Mouse (Mus musculus) liver, embryonic 15.5 days (tissue): ENCODE data around the gene Mnat1. TPM values are rescaled to one million over a fixed set of nuclear protein-coding genes. Genes with fewer than 3 reads are reported as not detected.

Source experiments
- ATAC-seq: fragments of 200-750 bp; cut with Nextera tagmentation; 2 replicates; pipeline ENCODE4 v1.8.0; 2017; ENCODE audit warnings: moderate number of reproducible peaks, mild to moderate bottlenecking, moderate library complexity; ENCODE audit not compliant: insufficient read depth
- H3K27ac ChIP-seq: fragments of 300-500 bp; sonication (generic); replicated peaks from 2 replicates; pipeline ENCODE4 v1.5.1; 2015; ENCODE audit warnings: mild to moderate bottlenecking, inconsistent platforms
- H3K27me3 ChIP-seq: fragments of 300-500 bp; sonication (generic); 2 replicates; pipeline ENCODE4 v1.6.1; 2015; ENCODE audit warnings: mild to moderate bottlenecking, inconsistent platforms
- H3K36me3 ChIP-seq: fragments of 300-500 bp; sonication (generic); replicated peaks from 2 replicates; pipeline ENCODE4 v1.6.1; 2015; ENCODE audit warnings: moderate library complexity, mild to moderate bottlenecking, inconsistent platforms
- H3K4me1 ChIP-seq: fragments of 300-500 bp; sonication (generic); replicated peaks from 2 replicates; pipeline ENCODE4 v1.6.1; 2015; ENCODE audit warnings: inconsistent platforms
- H3K4me2 ChIP-seq: fragments of 300-500 bp; sonication (generic); 2 replicates; pipeline ENCODE4 v1.6.1; 2015; ENCODE audit warnings: moderate library complexity, mild to moderate bottlenecking, inconsistent platforms
- H3K4me3 ChIP-seq: fragments of 300-500 bp; sonication (generic); replicated peaks from 2 replicates; pipeline ENCODE4 v1.5.1; 2015; ENCODE audit warnings: mild to moderate bottlenecking, inconsistent platforms
- H3K9ac ChIP-seq: fragments of 300-500 bp; sonication (generic); 2 replicates; pipeline ENCODE4 v1.6.1; 2015; ENCODE audit warnings: moderate library complexity, mild to moderate bottlenecking, inconsistent platforms
- H3K9me3 ChIP-seq: fragments of 300-500 bp; sonication (generic); replicated peaks from 2 replicates; pipeline ENCODE4 v1.6.1; 2016; ENCODE audit warnings: inconsistent platforms
- WGBS: fragments of 180-500 bp; shearing (Covaris S2); methylation state at CpG from one replicate; pipeline ENCODE4 v1.1.7; 2015; ENCODE audit warnings: mixed read lengths; ENCODE audit not compliant: insufficient replicate concordance; 5-methylcytosine and 5-hydroxymethylcytosine counted together
- polyA plus RNA-seq: library from polyadenylated mRNA; unstranded; fragments of >200 nt; fragmentation: Nextera tagmentation; extraction: Ambion mirVana; gene quantifications from 2 replicates; pipeline ENCODE4 v1.2.1, GENCODE M21; 2015

Mnat1 gene
- polyA plus RNA-seq, 1 experiment from 2014 or later, result 8.0 TPM

- Histone ChIP-seq H3K27ac (no peak overlapping the region), H3K9ac (no peak overlapping the region)
- WGBS, result 73% methylated on average over 2 of the region's 2 CpGs
These were observed 109.1 kb downstream of the Mnat1 start for GRCm38 (mm10) chr12:73232586-73232985.

GRCm38 (mm10) chr12:73241960-73242359 lies 118.4 kb downstream of the Mnat1 start:
- no peaks in the 10 kb centered on the region for H3K27me3 ChIP-seq
- H3K9ac ChIP-seq, result no peak overlapping the region
- no peak for ATAC-seq
- H3K4me1 ChIP-seq, result no peaks in the 10 kb centered on the region
- H3K4me3 ChIP-seq, result no peak overlapping the region
- 73% methylated on average over 10 of the region's 10 CpGs for WGBS
- no peak overlapping the region for H3K27ac ChIP-seq
- no peaks in the 10 kb centered on the region for H3K9me3 ChIP-seq
- no peaks in the 10 kb centered on the region for H3K36me3 ChIP-seq
- no peak overlapping the region for H3K4me2 ChIP-seq

More at GRCm38 (mm10) chr12:73232586-73232985, 109.1 kb downstream of the Mnat1 start:
- ATAC-seq, result no peak
- H3K4me1 ChIP-seq, result no peaks in the 10 kb centered on the region
- H3K9me3 ChIP-seq, result no peaks in the 10 kb centered on the region
- H3K27me3 ChIP-seq, result no peaks in the 10 kb centered on the region
- no peak overlapping the region for H3K4me2 ChIP-seq
- no peaks in the 10 kb centered on the region for H3K36me3 ChIP-seq
- H3K4me3 ChIP-seq, result no peak overlapping the region

DNA sequence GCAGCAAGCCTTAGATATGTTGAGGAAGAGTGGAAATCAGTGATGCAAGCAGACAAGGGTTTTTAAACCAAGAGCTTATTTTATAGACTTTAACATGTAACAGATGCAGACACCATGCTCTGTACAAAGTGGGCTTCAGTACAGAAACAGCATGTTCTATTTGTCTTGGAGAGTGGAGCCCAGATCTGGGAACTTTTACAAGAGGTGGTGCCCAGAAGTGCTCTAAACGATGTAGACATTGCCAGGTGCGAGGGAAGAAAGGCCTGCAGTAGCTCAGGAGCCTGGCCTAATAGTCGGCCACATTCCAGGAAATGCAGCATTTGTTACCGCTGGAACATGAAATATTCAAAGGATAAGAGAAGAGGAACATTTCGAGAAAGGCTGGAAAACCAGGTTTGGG lies 122.2 kb downstream of the Mnat1 start:
- Histone ChIP-seq H3K36me3 (no peaks in the 10 kb centered on the region), H3K9me3 (no peaks in the 10 kb centered on the region), H3K27ac (no peak overlapping the region), H3K4me1 (no peaks in the 10 kb centered on the region), H3K9ac (no peak overlapping the region), H3K27me3 (no peaks in the 10 kb centered on the region), H3K4me3 (no peak overlapping the region), H3K4me2 (no peak overlapping the region)
- no peak for ATAC-seq
- 74% methylated on average over 5 of the region's 5 CpGs for WGBS

GRCm38 (mm10) chr12:73255006-73255405 lies 131.5 kb downstream of the Mnat1 start:
- Histone ChIP-seq H3K9me3 (no peaks in the 10 kb centered on the region), H3K27ac (no peak overlapping the region), H3K36me3 (no peaks in the 10 kb centered on the region), H3K4me1 (no peaks in the 10 kb centered on the region), H3K9ac (no peak overlapping the region), H3K27me3 (no peaks in the 10 kb centered on the region), H3K4me3 (no peak overlapping the region), H3K4me2 (no peak overlapping the region)
- 52% methylated on average over 2 of the region's 2 CpGs for WGBS
- no peak for ATAC-seq

DNA sequence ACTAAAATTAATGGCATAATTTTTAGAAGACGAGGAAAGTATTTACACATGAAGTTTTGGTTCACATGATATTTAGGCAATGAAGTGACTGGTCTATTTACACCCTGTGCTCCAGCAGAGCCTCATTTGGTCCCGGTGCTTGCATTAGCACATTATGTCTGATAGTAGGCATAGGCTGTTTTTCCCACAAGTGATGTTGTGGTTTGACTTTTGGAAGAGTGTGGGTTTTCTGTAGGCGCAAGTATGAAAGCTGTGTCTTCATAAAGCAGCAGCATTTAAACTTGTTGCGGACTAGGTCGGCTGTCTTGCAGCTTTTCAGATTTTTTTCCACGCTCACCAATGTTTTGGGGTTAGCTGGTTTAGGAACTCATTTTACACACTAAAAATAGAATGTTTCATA lies 135.8 kb downstream of the Mnat1 start:
- 72% methylated on average over 6 of the region's 6 CpGs for WGBS

DNA sequence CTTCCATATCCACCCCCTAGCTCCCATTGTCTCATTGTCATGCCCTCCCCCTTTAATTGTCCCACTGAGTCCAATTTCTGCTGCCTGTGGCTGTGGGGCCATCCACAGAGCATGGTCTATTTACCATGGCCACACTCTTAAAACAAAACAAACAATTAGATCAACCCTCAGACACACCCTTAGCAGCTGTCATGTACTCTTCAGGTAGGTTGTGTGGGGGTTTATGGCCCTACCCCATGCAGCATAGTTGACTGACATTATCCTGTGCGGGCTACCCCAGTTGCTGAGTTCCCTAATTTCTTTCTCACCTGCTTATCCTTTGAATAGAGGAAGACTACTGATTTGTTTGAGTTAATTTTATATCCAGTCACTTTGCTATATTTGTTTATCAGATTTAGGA lies 136.8 kb downstream of the Mnat1 start:
- ATAC-seq, result no peak
- no peaks in the 10 kb centered on the region for H3K4me1 ChIP-seq
- WGBS, result 74% methylated on average over 1 of the region's 1 CpGs
- no peaks in the 10 kb centered on the region for H3K36me3 ChIP-seq
- no peak overlapping the region for H3K27ac ChIP-seq
- no peaks in the 10 kb centered on the region for H3K9me3 ChIP-seq
- H3K4me3 ChIP-seq, result no peak overlapping the region
- H3K9ac ChIP-seq, result no peak overlapping the region
- no peaks in the 10 kb centered on the region for H3K27me3 ChIP-seq
- no peak overlapping the region for H3K4me2 ChIP-seq

More for the DNA sequence above, 135.8 kb downstream of the Mnat1 start:
- Histone ChIP-seq H3K4me3 (no peak overlapping the region), H3K9ac (no peak overlapping the region), H3K9me3 (no peaks in the 10 kb centered on the region), H3K4me1 (no peaks in the 10 kb centered on the region), H3K27me3 (no peaks in the 10 kb centered on the region), H3K36me3 (no peaks in the 10 kb centered on the region), H3K27ac (no peak overlapping the region), H3K4me2 (no peak overlapping the region)
- ATAC-seq, result no peak

DNA sequence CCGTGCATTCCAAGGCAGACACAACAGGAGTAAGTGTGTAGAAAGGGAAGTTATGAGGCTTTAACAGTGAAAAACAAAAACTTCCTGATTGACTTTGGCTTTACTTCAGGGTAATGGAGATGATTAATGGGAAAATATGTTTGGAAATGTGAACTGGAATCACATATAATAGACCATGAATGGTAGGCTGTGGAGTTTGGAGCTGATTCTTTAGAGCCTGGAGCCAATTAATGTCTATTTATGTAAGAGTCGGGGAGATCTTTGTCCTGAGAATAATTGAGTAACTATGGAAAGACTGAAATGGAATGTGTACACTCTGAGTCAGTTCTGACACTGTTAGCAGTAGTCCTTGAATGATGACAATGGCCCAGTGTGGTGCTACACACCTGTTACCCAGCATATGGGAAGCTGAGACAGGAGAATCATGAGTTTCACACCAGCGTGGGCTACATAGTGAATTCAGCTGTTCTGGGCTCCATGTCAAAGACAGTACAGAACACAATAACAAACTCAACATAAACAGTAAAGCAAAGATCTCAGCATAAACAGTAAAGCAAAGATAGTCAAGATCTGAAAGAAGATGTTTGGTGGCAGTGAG lies 142.0 kb downstream of the Mnat1 start:
- 64% methylated on average over 3 of the region's 3 CpGs for WGBS
- H3K36me3 ChIP-seq, result no peaks in the 10 kb centered on the region
- ATAC-seq, result no peak
- H3K9me3 ChIP-seq, result no peaks in the 10 kb centered on the region
- no peak overlapping the region for H3K4me2 ChIP-seq
- H3K4me3 ChIP-seq, result no peak overlapping the region
- H3K9ac ChIP-seq, result no peak overlapping the region
- H3K4me1 ChIP-seq, result no peaks in the 10 kb centered on the region
- H3K27ac ChIP-seq, result no peak overlapping the region
- no peaks in the 10 kb centered on the region for H3K27me3 ChIP-seq

DNA sequence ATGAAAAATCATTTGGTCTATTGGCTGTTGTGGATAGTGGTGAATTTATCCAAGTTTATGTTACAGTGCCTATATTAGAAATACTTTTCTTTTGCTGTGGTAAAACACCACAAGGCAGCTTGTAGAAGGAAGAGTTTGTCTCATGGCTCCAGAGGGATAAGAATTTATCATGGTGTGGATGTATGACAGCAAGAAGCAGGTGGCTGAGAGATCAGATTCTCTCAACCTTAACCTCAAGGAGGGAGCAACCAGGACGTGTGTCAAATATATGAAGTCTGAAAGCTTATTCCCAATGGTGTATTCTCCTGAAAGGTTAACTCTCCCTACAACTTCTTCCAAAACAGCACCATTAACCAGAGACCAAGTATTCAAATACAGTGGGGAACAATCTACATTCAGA lies 143.1 kb downstream of the Mnat1 start:
- Histone ChIP-seq H3K27me3 (no peaks in the 10 kb centered on the region), H3K4me3 (no peak overlapping the region), H3K9ac (no peak overlapping the region), H3K27ac (no peak overlapping the region), H3K4me2 (no peak overlapping the region), H3K9me3 (no peaks in the 10 kb centered on the region), H3K4me1 (no peaks in the 10 kb centered on the region), H3K36me3 (no peaks in the 10 kb centered on the region)
- ATAC-seq, result no peak
- WGBS, result 51% methylated on average over 1 of the region's 1 CpGs

- Histone ChIP-seq H3K9ac (no peak overlapping the region), H3K4me2 (no peak overlapping the region), H3K36me3 (no peaks in the 10 kb centered on the region), H3K9me3 (no peaks in the 10 kb centered on the region), H3K27me3 (no peaks in the 10 kb centered on the region), H3K4me1 (no peaks in the 10 kb centered on the region), H3K4me3 (no peak overlapping the region), H3K27ac (no peak overlapping the region)
- ATAC-seq, result no peak
- 76% methylated on average over 1 of the region's 1 CpGs for WGBS
These were observed 145.0 kb downstream of the Mnat1 start for GRCm38 (mm10) chr12:73268497-73268896.

- H3K4me1 ChIP-seq, result no peaks in the 10 kb centered on the region
- H3K9ac ChIP-seq, result no peak overlapping the region
- ATAC-seq, result no peak
- H3K4me3 ChIP-seq, result no peak overlapping the region
- no peak overlapping the region for H3K4me2 ChIP-seq
- no peaks in the 10 kb centered on the region for H3K36me3 ChIP-seq
- H3K27me3 ChIP-seq, result no peaks in the 10 kb centered on the region
- 82% methylated on average over 3 of the region's 3 CpGs for WGBS
- H3K9me3 ChIP-seq, result no peaks in the 10 kb centered on the region
- no peak overlapping the region for H3K27ac ChIP-seq
These were observed 146.0 kb downstream of the Mnat1 start for GRCm38 (mm10) chr12:73269531-73269930.

DNA sequence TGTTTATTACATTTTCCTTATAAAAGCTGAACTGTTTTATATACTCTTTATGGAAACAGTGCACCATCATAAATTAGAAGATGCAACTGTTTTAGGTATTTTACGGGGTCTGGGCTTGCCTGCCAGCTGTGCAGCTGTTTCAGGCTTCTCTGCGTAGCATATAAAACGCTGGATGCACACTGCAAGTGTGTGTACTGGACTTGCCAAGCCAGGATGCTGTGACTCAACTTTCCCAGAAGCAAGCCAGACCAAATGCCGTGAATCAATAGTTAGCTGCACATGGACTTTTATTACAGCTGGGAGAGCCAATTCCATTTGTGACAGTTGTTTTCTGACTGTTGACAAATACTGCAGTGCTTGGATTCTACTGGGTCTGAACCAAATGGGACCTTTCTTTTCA lies 146.4 kb downstream of the Mnat1 start:
- H3K9ac ChIP-seq, result no peak overlapping the region
- H3K4me3 ChIP-seq, result no peak overlapping the region
- no peaks in the 10 kb centered on the region for H3K4me1 ChIP-seq
- no peaks in the 10 kb centered on the region for H3K36me3 ChIP-seq
- no peaks in the 10 kb centered on the region for H3K27me3 ChIP-seq
- no peaks in the 10 kb centered on the region for H3K9me3 ChIP-seq
- H3K27ac ChIP-seq, result no peak overlapping the region
- no peak for ATAC-seq
- H3K4me2 ChIP-seq, result no peak overlapping the region
- WGBS, result 81% methylated on average over 4 of the region's 4 CpGs

GRCm38 (mm10) chr12:73274921-73275320 lies 151.4 kb downstream of the Mnat1 start:
- peaks cover 24% of the 10 kb centered on the region for H3K36me3 ChIP-seq
- H3K4me3 ChIP-seq, result no peak overlapping the region
- no peak overlapping the region for H3K4me2 ChIP-seq
- H3K27me3 ChIP-seq, result no peaks in the 10 kb centered on the region
- H3K9me3 ChIP-seq, result no peaks in the 10 kb centered on the region
- H3K27ac ChIP-seq, result no peak overlapping the region
- no peak for ATAC-seq
- H3K4me1 ChIP-seq, result no peaks in the 10 kb centered on the region
- H3K9ac ChIP-seq, result no peak overlapping the region
- 66% methylated on average over 3 of the region's 3 CpGs for WGBS
